Mouse (Mus musculus): ENCODE measurements around the gene Phf12.

Gene Phf12

DNA sequence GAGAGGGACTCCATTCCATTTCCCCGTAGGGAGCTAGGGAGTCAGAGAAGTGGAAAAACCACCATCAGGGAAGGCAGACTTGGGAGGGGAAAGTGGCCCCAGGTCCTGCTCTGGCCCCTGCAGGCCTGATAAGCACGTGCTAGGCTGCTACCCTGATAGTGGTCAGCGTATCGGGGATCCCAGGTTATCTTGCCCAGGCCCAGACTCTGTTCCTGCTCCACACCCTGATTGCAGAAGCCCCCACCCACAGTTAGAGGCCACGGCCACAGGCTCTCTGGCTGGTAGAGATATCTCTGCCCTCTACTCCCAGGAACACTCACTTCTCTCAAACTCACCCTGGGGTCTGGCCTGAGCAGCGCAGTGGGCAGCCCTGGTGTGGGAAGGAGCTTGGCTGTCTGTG, 87.1 kb downstream of the Phf12 start:
- in situ Hi-C loops (cut with MboI; ENCODE audit: low sequenced_read_pairs): no loop called here

DNA sequence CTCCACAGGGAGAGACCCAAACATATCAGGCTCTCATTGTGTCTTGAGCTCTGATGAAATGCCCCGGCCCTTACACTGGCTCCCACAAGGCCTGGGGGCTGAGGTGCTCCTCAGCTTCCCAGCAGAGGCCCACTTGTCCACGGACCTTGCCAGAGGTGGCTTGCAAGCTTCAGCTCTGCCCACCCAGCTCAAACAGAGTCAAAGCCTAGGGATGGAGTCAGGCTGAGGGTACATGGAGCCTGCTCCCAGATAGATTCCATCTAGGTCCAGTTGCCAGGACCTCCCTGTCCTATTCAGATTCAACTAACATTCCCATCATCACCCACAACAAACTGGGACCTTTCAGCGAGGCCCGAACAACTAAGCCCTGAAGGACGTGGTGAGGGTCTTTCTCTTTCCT, 89.4 kb downstream of the Phf12 start:
- in situ Hi-C loops (cut with MboI; ENCODE audit: low sequenced_read_pairs): no loop called here

GRCm38 (mm10) chr11:78072425-78073130, 90.0 kb downstream of the Phf12 start:
- in situ Hi-C loops (cut with MboI; ENCODE audit: low sequenced_read_pairs): no loop called here

DNA sequence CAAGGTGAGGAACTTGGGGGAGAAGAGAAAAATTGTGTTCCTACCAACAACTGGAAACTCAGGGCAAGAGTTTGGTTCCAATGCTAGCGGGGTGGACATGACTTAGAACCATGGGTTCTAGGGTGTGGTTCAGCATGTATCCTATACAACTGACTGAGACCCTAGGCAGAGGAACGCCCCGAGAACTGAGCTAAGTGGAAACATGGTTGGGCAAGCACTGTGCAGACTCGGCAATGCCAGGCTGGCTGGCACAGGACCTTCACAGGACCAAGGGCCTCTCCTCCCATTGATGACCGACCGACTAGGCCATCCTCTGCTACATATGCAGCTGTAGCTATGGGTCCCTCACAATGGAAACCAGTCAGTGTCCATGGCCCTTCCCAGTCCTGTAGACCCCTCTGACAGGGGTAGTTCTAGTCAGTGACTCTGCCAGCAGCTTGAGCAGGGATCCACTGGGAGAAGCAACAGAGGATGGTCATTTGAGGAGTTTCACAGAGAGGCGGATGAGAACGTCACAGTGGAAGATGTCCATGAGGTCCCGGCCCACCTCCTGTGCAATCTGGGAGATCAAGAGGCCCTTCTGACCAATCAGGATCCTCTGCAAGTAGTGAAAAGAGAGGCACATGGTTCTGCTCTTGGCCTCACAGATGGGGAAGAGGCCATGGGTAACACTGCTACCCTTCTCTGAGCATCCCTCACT, 91.2 kb downstream of the Phf12 start:
- in situ Hi-C loops (cut with MboI; ENCODE audit: low sequenced_read_pairs): no loop called here

GRCm38 (mm10) chr11:78074277-78074652, 91.7 kb downstream of the Phf12 start:
- in situ Hi-C loops (cut with MboI; ENCODE audit: low sequenced_read_pairs): no loop called here

- in situ Hi-C loops (cut with MboI; ENCODE audit: low sequenced_read_pairs): no loop called here
Observed at GRCm38 (mm10) chr11:78074666-78075065, 92.1 kb downstream of the Phf12 start.

All from CH12F3 (cell line).